ENCODE assay signal across 16 mouse cellular contexts in genomic region chr7:98893144-98893543, GRCm38 (mm10).
"Had no signal": no experiment of that assay in that cellular context is flagged by ENCODE, and none has a peak within 500 bp of the region (broad histone marks: within the 10 kb centered on the region; RNA-seq: fewer than 3 reads in every experiment).

No protein-coding gene starts in this region.

- H3K4me3 ChIP-seq: megakaryocyte, embryonic 14.5 days; midbrain, embryonic 10.5 days; midbrain, embryonic 12.5 days; midbrain, embryonic 15.5 days; neural tube, embryonic 12.5 days had no signal

- ATAC-seq: midbrain, embryonic 15.5 days had no signal

- H3K9ac ChIP-seq: liver, embryonic 14.5 days; lung, embryonic 14.5 days; midbrain, embryonic 12.5 days; midbrain, embryonic 15.5 days; neural tube, embryonic 12.5 days had no signal

- H3K4me2 ChIP-seq: lung, embryonic 14.5 days; midbrain, embryonic 12.5 days; midbrain, embryonic 15.5 days; neural tube, embryonic 12.5 days had no signal

- DNase-seq: lung, adult 18-20 months; lung, embryonic 14.5 days; lung, postnatal 10 days; lung, postnatal 4 days; right cerebral cortex, postnatal 25 days; right cerebral cortex, postnatal 4 days; spleen, adult 18-20 months; thymus, adult 18-20 months; thymus, postnatal 14 days; thymus, postnatal 36 days had no signal

- H3K9me3 ChIP-seq: midbrain, embryonic 10.5 days; midbrain, embryonic 12.5 days; midbrain, embryonic 15.5 days; neural tube, embryonic 12.5 days had no signal

- H3K36me3 ChIP-seq: midbrain, embryonic 10.5 days; midbrain, embryonic 12.5 days; midbrain, embryonic 15.5 days; neural tube, embryonic 12.5 days had no signal

- H3K27ac ChIP-seq: liver, embryonic 14.5 days; midbrain, embryonic 10.5 days; midbrain, embryonic 12.5 days; midbrain, embryonic 15.5 days; neural tube, embryonic 12.5 days had no signal

- H3K27me3 ChIP-seq: megakaryocyte, embryonic 14.5 days; midbrain, embryonic 15.5 days; neural tube, embryonic 12.5 days had no signal
